Mouse (Mus musculus) adrenal gland, postnatal 4 days (tissue): ENCODE results near the gene Ddn. TPM values are rescaled to one million over a fixed set of nuclear protein-coding genes. Genes with fewer than 3 reads are reported as not detected.

Experiments used
- DNase-seq, 2 experiments: peaks; one replicate each; pipeline ENCODE4 v3.0.0; 2021 to 2022; ENCODE audit warnings: low spot score in 2 of 2, mixed read lengths in 2 of 2
- total RNA-seq, 2 experiments: library from RNA; stranded (reverse); gene quantifications; 2 replicates each; pipeline ENCODE4 v1.2.3; 2021

Ddn gene
- total RNA-seq, 2 experiments from 2014 or later = 0.76 to 4.2 TPM

DNA sequence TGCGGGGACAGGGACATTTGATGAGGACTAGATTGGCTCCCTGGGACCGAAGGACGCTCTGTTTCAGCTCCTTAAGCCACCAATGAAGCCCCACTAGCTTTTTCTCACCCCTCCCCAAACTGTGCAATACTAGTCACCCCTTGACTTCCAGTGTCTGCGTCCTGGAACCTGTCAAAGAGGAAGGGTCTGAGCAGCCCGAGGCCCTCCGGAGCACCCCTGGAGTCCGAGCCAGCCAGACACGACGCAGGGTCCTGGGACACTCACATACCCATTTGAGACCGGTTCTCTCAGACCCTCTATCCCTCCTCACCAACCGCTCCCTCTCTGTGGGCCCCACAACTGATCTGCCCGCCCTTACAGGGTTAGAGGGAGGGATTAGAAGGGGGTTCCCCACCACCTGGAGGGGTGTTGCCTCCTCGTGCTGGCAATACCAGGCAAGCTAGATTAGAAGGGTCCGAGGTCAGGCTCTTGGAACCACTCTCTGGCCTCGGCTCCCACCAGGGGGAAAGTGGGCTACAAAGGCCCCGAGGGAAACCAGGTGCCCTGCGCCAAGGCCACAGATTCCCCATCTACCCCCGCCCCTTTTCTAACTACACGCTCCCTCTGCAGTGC lies 32.2 kb downstream of the Ddn start:
- no peak for DNase-seq

GRCm38 (mm10) chr15:98776280-98777004 lies 32.8 kb downstream of the Ddn start:
- no peak for DNase-seq

GRCm38 (mm10) chr15:98775533-98775932 lies 33.8 kb downstream of the Ddn start:
- DNase-seq = no peak

GRCm38 (mm10) chr15:98774096-98774495 lies 35.2 kb downstream of the Ddn start:
- no peak for DNase-seq

DNA sequence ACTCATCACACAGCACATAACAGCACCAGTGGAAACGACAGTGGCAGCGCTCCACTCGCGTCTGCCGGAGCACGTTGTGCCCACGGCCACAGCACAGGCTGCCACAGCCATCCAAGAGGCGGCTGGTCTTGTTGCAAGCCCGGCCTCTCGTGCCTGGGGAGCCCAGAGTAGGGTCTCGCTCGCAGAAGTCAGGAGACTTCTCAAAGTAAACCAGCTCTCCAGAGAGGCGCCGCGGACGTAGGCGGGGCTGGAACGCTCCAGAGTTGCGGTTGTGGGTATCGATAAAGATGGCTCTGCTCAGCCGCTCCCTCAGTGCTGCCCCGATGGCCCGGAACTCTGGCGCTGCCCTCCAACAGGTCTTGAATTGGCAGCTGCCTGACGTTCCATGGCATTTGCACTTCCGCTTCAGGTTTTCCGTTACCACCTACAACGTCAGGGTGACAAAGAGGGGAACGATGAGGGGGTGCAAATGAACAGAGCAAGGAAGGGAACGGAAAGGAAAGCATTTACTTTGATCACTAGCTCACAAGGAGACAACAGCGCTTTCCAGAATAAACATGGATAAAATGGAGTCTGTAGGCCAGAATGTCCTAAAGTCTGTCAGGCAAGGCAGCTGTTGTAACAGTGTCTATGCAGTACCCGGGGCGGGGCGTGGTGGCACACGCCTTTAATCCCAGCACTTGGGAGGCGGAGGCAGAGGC lies 36.6 kb downstream of the Ddn start:
- DNase-seq = no peak

GRCm38 (mm10) chr15:98771813-98772425 lies 37.4 kb downstream of the Ddn start:
- no peak for DNase-seq

DNA sequence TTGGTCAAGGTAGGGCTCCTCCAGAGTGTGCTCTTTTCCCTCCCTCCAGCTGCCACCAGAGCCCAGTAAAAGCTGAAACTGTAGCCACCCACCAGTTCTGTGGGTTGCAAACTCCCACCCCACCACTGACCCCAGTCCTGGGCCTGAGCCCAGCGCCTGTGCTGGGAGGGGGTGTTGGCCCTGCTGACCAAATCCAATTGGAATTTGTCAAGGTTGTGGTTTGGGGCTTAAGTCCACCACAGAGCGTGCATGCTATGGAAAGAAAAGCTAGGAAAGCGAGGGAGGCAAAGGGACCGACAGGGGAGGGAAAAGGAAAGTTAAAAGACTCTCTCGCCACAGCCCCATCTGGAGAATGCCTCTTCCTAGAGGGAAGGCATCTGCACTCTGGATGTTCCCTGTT lies 41.0 kb downstream of the Ddn start:
- DNase-seq = no peak

DNA sequence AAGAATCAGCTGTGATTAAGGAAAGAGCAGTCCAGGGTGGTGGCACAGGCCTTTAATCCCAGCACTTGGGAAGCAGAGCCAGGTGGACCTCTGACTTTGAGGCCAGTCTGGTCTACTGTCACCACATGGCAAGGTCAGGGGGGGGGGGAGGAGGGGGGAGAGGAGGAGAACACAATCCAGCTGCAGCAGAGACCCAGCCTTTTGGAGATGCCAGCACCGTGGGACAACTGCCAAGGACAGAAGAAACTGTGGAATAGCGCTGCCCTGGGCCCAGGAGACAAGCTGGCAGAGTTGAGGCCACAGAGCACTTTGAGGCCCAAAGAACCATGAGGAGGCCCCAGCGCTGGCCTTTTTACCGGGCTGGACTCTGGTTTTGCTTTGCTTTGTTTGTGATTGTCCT lies 43.4 kb downstream of the Ddn start:
- DNase-seq = no peak

- peak; percentile 92 to 94 for DNase-seq
These were observed 46.4 kb downstream of the Ddn start, which contains the start of gene Arf3 for GRCm38 (mm10) chr15:98762670-98763529. TSS of gene Arf3 (minus strand) at chr15:98763214.

- peak; percentile 41 to 71 for DNase-seq
These were observed 47.1 kb downstream of the Ddn start for GRCm38 (mm10) chr15:98762201-98762621.

GRCm38 (mm10) chr15:98754125-98754524 lies 55.2 kb downstream of the Ddn start:
- DNase-seq = no peak

Other genes with a start within 250 kb of the Ddn start
- gene Ccnt1, start 238.6 kb downstream of the Ddn start, total RNA-seq = 10 to 100 TPM; 52.8 to 65.1 TPM
- gene 4930415O20Rik, start 238.5 kb downstream of the Ddn start, total RNA-seq = under 1 TPM in 1 of 2 experiments, not detected in 1; 0.62 TPM
- 10 to 100 TPM; 78.0 to 83.3 TPM for gene Adcy6, start 199.4 kb downstream of the Ddn start, total RNA-seq
- 10 to 100 TPM; 28.6 to 34.5 TPM for gene Cacnb3, start 178.7 kb downstream of the Ddn start, total RNA-seq
- 10 to 100 TPM; 76.4 to 85.9 TPM for gene Ddx23, start 146.6 kb downstream of the Ddn start, total RNA-seq
- gene Rnd1, start 132.0 kb downstream of the Ddn start, total RNA-seq = 1 to 10 TPM; 1.1 to 1.9 TPM
- gene Ccdc65, start 101.3 kb downstream of the Ddn start, total RNA-seq = under 1 TPM; 0.48 to 0.87 TPM
- gene Fkbp11, start 81.3 kb downstream of the Ddn start, total RNA-seq = 10 to 100 TPM; 15.9 to 19.1 TPM
- gene Arf3, start 46.3 kb downstream of the Ddn start, total RNA-seq = 100 to 1,000 TPM; 124 to 135 TPM
- gene Wnt10b, start 31.3 kb downstream of the Ddn start, total RNA-seq = 1 to 10 TPM in 1 of 2 experiments, under 1 TPM in 1; 0.68 to 1.2 TPM
- not detected for gene Wnt1, start 19.6 kb downstream of the Ddn start, total RNA-seq
- 10 to 100 TPM; 66.4 to 68.2 TPM for gene Prkag1, start 22.0 kb upstream of the Ddn start, total RNA-seq
- gene Kmt2d, start 61.7 kb upstream of the Ddn start, total RNA-seq = 10 to 100 TPM; 68.9 to 71.5 TPM
- gene Rhebl1, start 85.0 kb upstream of the Ddn start, total RNA-seq = 1 to 10 TPM; 3.9 to 6.2 TPM
- gene Dhh, start 89.0 kb upstream of the Ddn start, total RNA-seq = 1 to 10 TPM; 2.1 to 2.9 TPM
- 10 to 100 TPM; 41.5 to 45.9 TPM for gene Lmbr1l, start 108.7 kb upstream of the Ddn start, total RNA-seq
- 100 to 1,000 TPM; 512 to 526 TPM for gene Tuba1b, start 125.1 kb upstream of the Ddn start, total RNA-seq
- not detected for gene Gm49450, start 144.1 kb upstream of the Ddn start, total RNA-seq
- gene Tuba1a, start 144.2 kb upstream of the Ddn start, total RNA-seq = 100 to 1,000 TPM; 323 to 446 TPM
- gene Tuba1c, start 220.4 kb upstream of the Ddn start, total RNA-seq = 100 to 1,000 TPM; 200 to 217 TPM
- gene Prph, start 245.7 kb upstream of the Ddn start, total RNA-seq = 10 to 100 TPM; 26.7 to 68.4 TPM